Comparison of ENCODE assay signal across 19 mouse cellular contexts in the genomic region with DNA sequence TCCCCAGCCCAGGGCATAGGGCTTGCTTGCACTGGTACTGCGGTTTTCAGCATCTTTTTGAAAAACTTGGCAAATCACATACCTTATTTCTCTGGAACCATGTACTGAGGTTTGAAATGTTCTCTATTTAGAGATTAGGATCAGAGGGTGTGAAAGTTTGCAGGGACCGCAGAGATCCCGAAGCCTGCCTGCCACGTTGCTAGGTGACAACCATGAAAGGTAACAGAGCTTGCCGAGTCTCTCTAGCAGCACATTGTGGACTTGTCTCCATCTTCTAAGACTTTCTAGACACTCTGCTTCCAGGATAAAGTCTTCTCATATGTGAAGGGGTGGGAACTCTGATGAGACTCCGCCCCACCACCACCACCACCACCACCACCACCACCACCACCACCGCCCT. TPM values are rescaled to one million over a fixed set of nuclear protein-coding genes. Genes with fewer than 3 reads are reported as not detected.
DNase-seq lines count a peak whose midpoint lies in the region.
"Had no signal": no experiment of that assay in that cellular context is flagged by ENCODE, and none has a peak within 500 bp of the region (broad histone marks: within the 10 kb centered on the region; RNA-seq: fewer than 3 reads in every experiment).

No protein-coding gene starts in this region.

- peak; percentile 36 to 44 for DNase-seq in frontal cortex, postnatal 36 days (ENCODE audit: low spot score in 2 of 2)
- DNase-seq in frontal cortex, postnatal 25 days (ENCODE audit: low spot score in 2 of 2) = no peak
- peak; percentile 14 to 47 for DNase-seq in left cerebral cortex, postnatal 25 days (ENCODE audit: low spot score in 2 of 2)
- no peak for DNase-seq in left cerebral cortex, postnatal 4 days
- peak; percentile 22 to 30 for DNase-seq in right cerebral cortex, postnatal 36 days (ENCODE audit: low spot score in 2 of 2)
- no peak for DNase-seq in right cerebral cortex, postnatal 4 days
- DNase-seq in urinary bladder, postnatal 36 days (ENCODE audit: low spot score in 2 of 2) = no peak
- DNase-seq: adrenal gland, adult 8-10 months; adrenal gland, postnatal 36 days; cerebellum, adult 11 months; cerebellum, adult 8-10 months; cerebellum, postnatal 14 days; embryo, embryonic 11 days; gastrocnemius, postnatal 10 days; heart, adult 18-20 months; heart, postnatal 10 days had no signal

- intact Hi-C loops in left cerebral cortex, postnatal 25 days (cut with DNase I) = no loop called here
- intact Hi-C loops in left cerebral cortex, postnatal 4 days (cut with DNase I) = no loop called here

RNA-seq across cellular contexts. Expression of gene Scube2, which starts 13.5 kb away (rescaled TPM):
- total RNA-seq in left cerebral cortex, postnatal 25 days (2021) = under 1 TPM; 0.80 to 0.92 TPM
- 1 to 10 TPM in 1 of 2 experiments, under 1 TPM in 1; 0.74 to 2.0 TPM for total RNA-seq in left cerebral cortex, postnatal 4 days (2021)
- total RNA-seq: CH12.LX; common myeloid progenitor, adult 5-6 weeks; hematopoietic stem cell, adult 5-6 weeks had no signal

Comparison
In these comparisons a context has a peak if more than half of its experiments do, and no peak if none do; other contexts are left out.
1. DNase-seq: peak in frontal cortex, postnatal 36 days (2 of 2), left cerebral cortex, postnatal 25 days (2 of 2) and right cerebral cortex, postnatal 36 days (2 of 2); none in frontal cortex, postnatal 25 days (0 of 2), left cerebral cortex, postnatal 4 days (single experiment), right cerebral cortex, postnatal 4 days (single experiment) and urinary bladder, postnatal 36 days (0 of 2).